Comparison of ENCODE assay signal across 23 mouse cellular contexts in the genomic region with DNA sequence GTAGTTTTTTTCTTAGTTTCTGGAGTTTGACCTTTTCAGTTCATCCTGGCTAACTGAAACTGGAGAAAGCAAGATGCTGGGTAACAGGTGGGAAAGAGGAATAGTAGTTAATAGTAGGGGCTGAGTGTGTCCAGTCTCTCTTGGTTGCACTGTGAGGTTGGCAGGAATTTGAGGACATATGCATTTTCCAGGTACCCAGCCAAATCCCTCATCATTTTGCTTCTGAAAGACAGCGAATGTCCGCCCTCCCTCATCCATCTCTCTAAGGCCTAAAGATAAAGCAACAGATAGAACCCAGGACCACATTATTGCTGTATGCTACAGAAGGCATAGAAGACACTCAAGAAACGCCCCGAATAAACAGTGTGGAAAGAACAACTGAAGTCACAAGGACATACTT. TPM values are rescaled to one million over a fixed set of nuclear protein-coding genes. Genes with fewer than 3 reads are reported as not detected.
"Had no signal": no experiment of that assay in that cellular context is flagged by ENCODE, and none has a peak within 500 bp of the region (broad histone marks: within the 10 kb centered on the region; RNA-seq: fewer than 3 reads in every experiment).

No protein-coding gene starts in this region.

- H3K9me3 ChIP-seq: limb, embryonic 12.5 days; limb, embryonic 15.5 days; midbrain, embryonic 12.5 days; midbrain, embryonic 15.5 days; neural tube, embryonic 12.5 days; neural tube, embryonic 15.5 days had no signal

- H3K27me3 ChIP-seq: limb, embryonic 12.5 days; limb, embryonic 15.5 days; midbrain, embryonic 12.5 days; midbrain, embryonic 15.5 days; neural tube, embryonic 12.5 days; neural tube, embryonic 15.5 days had no signal

- H3K9ac ChIP-seq: limb, embryonic 12.5 days; limb, embryonic 15.5 days; liver, embryonic 14.5 days; liver, postnatal 0 days; lung, embryonic 14.5 days; midbrain, embryonic 12.5 days; midbrain, embryonic 15.5 days; neural tube, embryonic 12.5 days; neural tube, embryonic 15.5 days had no signal

- H3K4me3 ChIP-seq: limb, embryonic 12.5 days; limb, embryonic 15.5 days; midbrain, embryonic 12.5 days; midbrain, embryonic 15.5 days; neural tube, embryonic 12.5 days; neural tube, embryonic 15.5 days had no signal

- ATAC-seq: liver, postnatal 0 days; lung, postnatal 0 days; midbrain, embryonic 15.5 days had no signal

- H3K36me3 ChIP-seq: limb, embryonic 12.5 days; limb, embryonic 15.5 days; midbrain, embryonic 12.5 days; midbrain, embryonic 15.5 days; neural tube, embryonic 12.5 days; neural tube, embryonic 15.5 days had no signal

- H3K4me2 ChIP-seq: limb, embryonic 12.5 days; limb, embryonic 15.5 days; liver, embryonic 11.5 days; lung, embryonic 14.5 days; midbrain, embryonic 12.5 days; midbrain, embryonic 15.5 days; neural tube, embryonic 12.5 days; neural tube, embryonic 15.5 days had no signal

- H3K4me1 ChIP-seq: limb, embryonic 12.5 days; limb, embryonic 15.5 days; midbrain, embryonic 12.5 days; midbrain, embryonic 15.5 days; neural tube, embryonic 12.5 days; neural tube, embryonic 15.5 days had no signal

- DNase-seq: kidney, postnatal 14 days; kidney, postnatal 4 days; left cerebral cortex, postnatal 4 days; liver, postnatal 0 days; lung, embryonic 14.5 days; right cerebral cortex, adult 18-20 months; right cerebral cortex, postnatal 14 days; right cerebral cortex, postnatal 4 days; thymus, adult 2 months; thymus, postnatal 14 days; thymus, postnatal 4 days had no signal

- H3K27ac ChIP-seq: limb, embryonic 12.5 days; limb, embryonic 15.5 days; liver, embryonic 14.5 days; macrophage; midbrain, embryonic 12.5 days; midbrain, embryonic 15.5 days; neural tube, embryonic 12.5 days; neural tube, embryonic 15.5 days; stomach, postnatal 0 days had no signal

RNA-seq across cellular contexts. Expression of a gene that starts 10.8 kb away (rescaled TPM):
- total RNA-seq: megakaryocyte, adult 5-6 weeks had no signal
- polyA plus RNA-seq: macrophage had no signal
